Mouse (Mus musculus): ENCODE results near the gene Morn5. TPM values are rescaled to one million over a fixed set of nuclear protein-coding genes. Genes with fewer than 3 reads are reported as not detected.

Morn5 gene
- polyA plus RNA-seq, 1 experiment: 2.5 TPM

- WGBS: 73% methylated on average over 8 of the region's 8 CpGs
- H3K27ac ChIP-seq (ENCODE audit: insufficient read depth, low read length): no peak overlapping the region
- TF ChIP-seq POLR2A (IDR thresholded peaks at IDR 0.05; ENCODE audit: borderline replicate concordance, insufficient read depth, low read length) (no peak), CTCF (IDR thresholded peaks at IDR 0.05; ENCODE audit: borderline replicate concordance, insufficient read depth, low read depth, low read length) (no peak)
- no peaks in the 10 kb centered on the region for H3K27me3 ChIP-seq (ENCODE audit: control insufficient read depth, insufficient read depth, low read length)
- no peaks in the 10 kb centered on the region; the same call in 1 of the 2 replicates for H3K4me1 ChIP-seq (ENCODE audit: control insufficient read depth, insufficient read depth, low read length)
- no peak overlapping the region for H3K4me3 ChIP-seq (replicated peaks; ENCODE audit: insufficient read depth, low read depth, low read length)
- no peak for DNase-seq
Measured at GRCm38 (mm10) chr2:36071660-36072305, 22.5 kb downstream of the Morn5 start.

- Histone ChIP-seq H3K4me3 (replicated peaks; ENCODE audit: insufficient read depth, low read depth, low read length) (no peak overlapping the region), H3K4me1 (ENCODE audit: control insufficient read depth, insufficient read depth, low read length) (no peaks in the 10 kb centered on the region; the same call in 1 of the 2 replicates), H3K27ac (ENCODE audit: insufficient read depth, low read length) (no peak overlapping the region), H3K27me3 (ENCODE audit: control insufficient read depth, insufficient read depth, low read length) (no peaks in the 10 kb centered on the region)
- 30% methylated on average over 3 of the region's 3 CpGs for whole genome bisulfite sequencing
- TF ChIP-seq POLR2A (IDR thresholded peaks at IDR 0.05; ENCODE audit: borderline replicate concordance, insufficient read depth, low read length) (no peak), CTCF (IDR thresholded peaks at IDR 0.05; ENCODE audit: borderline replicate concordance, insufficient read depth, low read depth, low read length) (no peak)
- DNase-seq: no peak
Measured at GRCm38 (mm10) chr2:36073781-36074180, 24.5 kb downstream of the Morn5 start.

GRCm38 (mm10) chr2:36075210-36075609 lies 26.0 kb downstream of the Morn5 start:
- TF ChIP-seq CTCF (IDR thresholded peaks at IDR 0.05; ENCODE audit: borderline replicate concordance, insufficient read depth, low read depth, low read length) (no peak), POLR2A (IDR thresholded peaks at IDR 0.05; ENCODE audit: borderline replicate concordance, insufficient read depth, low read length) (no peak)
- Histone ChIP-seq H3K27me3 (ENCODE audit: control insufficient read depth, insufficient read depth, low read length) (no peaks in the 10 kb centered on the region), H3K27ac (ENCODE audit: insufficient read depth, low read length) (no peak overlapping the region), H3K4me3 (replicated peaks; ENCODE audit: insufficient read depth, low read depth, low read length) (no peak overlapping the region), H3K4me1 (ENCODE audit: control insufficient read depth, insufficient read depth, low read length) (no peaks in the 10 kb centered on the region; the same call in 1 of the 2 replicates)
- WGBS: 97% methylated on average over 5 of the region's 5 CpGs
- DNase-seq: no peak

- WGBS: 27% methylated on average over 11 of the region's 11 CpGs
- Histone ChIP-seq H3K4me1 (ENCODE audit: control insufficient read depth, insufficient read depth, low read length) (no peaks in the 10 kb centered on the region; the same call in 1 of the 2 replicates), H3K27ac (ENCODE audit: insufficient read depth, low read length) (no peak overlapping the region), H3K4me3 (replicated peaks; ENCODE audit: insufficient read depth, low read depth, low read length) (no peak overlapping the region), H3K27me3 (ENCODE audit: control insufficient read depth, insufficient read depth, low read length) (no peaks in the 10 kb centered on the region)
- DNase-seq: no peak
- TF ChIP-seq POLR2A (IDR thresholded peaks at IDR 0.05; ENCODE audit: borderline replicate concordance, insufficient read depth, low read length) (no peak), CTCF (IDR thresholded peaks at IDR 0.05; ENCODE audit: borderline replicate concordance, insufficient read depth, low read depth, low read length) (no peak)
Measured at GRCm38 (mm10) chr2:36077160-36077761, 28.0 kb downstream of the Morn5 start.

DNA sequence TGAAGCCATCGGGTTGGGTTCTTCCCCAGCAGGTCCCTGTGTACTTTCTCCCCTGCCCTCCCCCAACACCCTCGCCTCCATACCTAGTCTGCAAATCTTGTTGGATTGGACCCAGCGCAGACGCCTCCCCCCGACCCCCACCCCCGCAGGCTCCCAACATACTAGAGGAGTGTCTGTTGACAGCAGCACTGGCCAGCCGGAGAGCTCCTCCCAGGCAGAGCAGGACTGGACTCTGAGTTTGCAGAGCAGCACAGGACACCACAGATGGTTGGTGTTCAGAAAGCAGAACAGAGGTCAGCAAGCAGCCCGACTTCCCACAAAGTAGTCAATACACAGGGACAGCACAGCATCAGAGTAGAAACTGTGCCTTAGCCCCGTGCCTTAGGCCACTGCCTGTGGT lies 32.2 kb downstream of the Morn5 start:
- TF ChIP-seq CTCF (IDR thresholded peaks at IDR 0.05; ENCODE audit: borderline replicate concordance, insufficient read depth, low read depth, low read length) (no peak), POLR2A (IDR thresholded peaks at IDR 0.05; ENCODE audit: borderline replicate concordance, insufficient read depth, low read length) (no peak)
- no peaks in the 10 kb centered on the region for H3K4me1 ChIP-seq (ENCODE audit: control insufficient read depth, insufficient read depth, low read length)
- 11% methylated on average over 9 of the region's 9 CpGs for WGBS

GRCm38 (mm10) chr2:36082802-36083580 lies 33.7 kb downstream of the Morn5 start:
- H3K4me1 ChIP-seq (ENCODE audit: control insufficient read depth, insufficient read depth, low read length): no peaks in the 10 kb centered on the region
- no peak for TF ChIP-seq POLR2A (IDR thresholded peaks at IDR 0.05; ENCODE audit: borderline replicate concordance, insufficient read depth, low read length)
- no peak for TF ChIP-seq CTCF (IDR thresholded peaks at IDR 0.05; ENCODE audit: borderline replicate concordance, insufficient read depth, low read depth, low read length)
- 18% methylated on average over 9 of the region's 9 CpGs for WGBS
- no peaks in the 10 kb centered on the region for H3K27me3 ChIP-seq (ENCODE audit: control insufficient read depth, insufficient read depth, low read length)
- no peak overlapping the region for H3K4me3 ChIP-seq (replicated peaks; ENCODE audit: insufficient read depth, low read depth, low read length)
- no peak overlapping the region for H3K27ac ChIP-seq (ENCODE audit: insufficient read depth, low read length)
- DNase-seq: no peak

More for the DNA sequence above, 32.2 kb downstream of the Morn5 start:
- H3K27me3 ChIP-seq (ENCODE audit: control insufficient read depth, insufficient read depth, low read length): no peaks in the 10 kb centered on the region
- H3K4me3 ChIP-seq (replicated peaks; ENCODE audit: insufficient read depth, low read depth, low read length): no peak overlapping the region
- no peak for DNase-seq
- H3K27ac ChIP-seq (ENCODE audit: insufficient read depth, low read length): no peak overlapping the region

GRCm38 (mm10) chr2:36085041-36085440 lies 35.8 kb downstream of the Morn5 start:
- TF ChIP-seq POLR2A (IDR thresholded peaks at IDR 0.05; ENCODE audit: borderline replicate concordance, insufficient read depth, low read length) (no peak), CTCF (IDR thresholded peaks at IDR 0.05; ENCODE audit: borderline replicate concordance, insufficient read depth, low read depth, low read length) (no peak)
- Histone ChIP-seq H3K4me1 (ENCODE audit: control insufficient read depth, insufficient read depth, low read length) (no peaks in the 10 kb centered on the region), H3K4me3 (replicated peaks; ENCODE audit: insufficient read depth, low read depth, low read length) (no peak overlapping the region), H3K27me3 (ENCODE audit: control insufficient read depth, insufficient read depth, low read length) (no peaks in the 10 kb centered on the region), H3K27ac (ENCODE audit: insufficient read depth, low read length) (no peak overlapping the region)
- no peak for DNase-seq
- WGBS: 63% methylated on average over 1 of the region's 1 CpGs
